Mouse (Mus musculus) bone marrow macrophage, adult 2 months (primary cell): ENCODE measurements around the gene Syn3. TPM values are rescaled to one million over a fixed set of nuclear protein-coding genes. Genes with fewer than 3 reads are reported as not detected.

Source experiments
- H3K27ac ChIP-seq: 2 replicates; pipeline ENCODE4 v1.5.1; 2012; ENCODE audit warnings: low read depth, low read length; ENCODE audit not compliant: insufficient read depth
- H3K4me1 ChIP-seq: 2 replicates; pipeline ENCODE4 v1.6.1; 2012; ENCODE audit warnings: low read length; ENCODE audit not compliant: control insufficient read depth, insufficient read depth
- H3K4me3 ChIP-seq: 2 replicates; pipeline ENCODE4 v1.5.1; 2012; ENCODE audit warnings: mild to moderate bottlenecking, low read length, moderate library complexity; ENCODE audit not compliant: insufficient read depth
- CTCF ChIP-seq: IDR thresholded peaks from 2 replicates; pipeline ENCODE4 v1.5.1; 2012; ENCODE audit warnings: low read depth, mild to moderate bottlenecking, low read length, moderate library complexity
- POLR2A ChIP-seq: IDR thresholded peaks from 2 replicates; pipeline ENCODE4 v1.6.1; 2012; ENCODE audit warnings: mild to moderate bottlenecking, low read depth, low read length, borderline replicate concordance
- polyA plus RNA-seq: library from polyadenylated mRNA; stranded (reverse); fragments of >200 nt; gene quantifications from 2 replicates; pipeline ENCODE4 v1.2.4, GENCODE M21; 2012; ENCODE audit not compliant: missing spikeins, insufficient read depth, insufficient read length

The Syn3 gene
- polyA plus RNA-seq, 1 experiment, result not detected

GRCm38 (mm10) chr10:86155344-86155743, 343.4 kb downstream of the Syn3 start:
- H3K27ac ChIP-seq, result no peak overlapping the region
- no peaks in the 10 kb centered on the region for H3K4me1 ChIP-seq
- TF ChIP-seq POLR2A (no peak), CTCF (no peak)
- H3K4me3 ChIP-seq, result no peak overlapping the region

GRCm38 (mm10) chr10:86153221-86153620, 345.5 kb downstream of the Syn3 start:
- H3K4me3 ChIP-seq, result no peak overlapping the region
- H3K4me1 ChIP-seq, result no peaks in the 10 kb centered on the region
- no peak for TF ChIP-seq POLR2A
- H3K27ac ChIP-seq, result no peak overlapping the region

- no peak overlapping the region for H3K4me3 ChIP-seq
- TF ChIP-seq POLR2A, result no peak
- no peak for TF ChIP-seq CTCF
Measured at GRCm38 (mm10) chr10:86151357-86151756, 347.3 kb downstream of the Syn3 start.

GRCm38 (mm10) chr10:86150076-86150475, 348.6 kb downstream of the Syn3 start:
- Histone ChIP-seq H3K4me1 (no peaks in the 10 kb centered on the region), H3K27ac (no peak overlapping the region), H3K4me3 (no peak overlapping the region)
- no peak for TF ChIP-seq CTCF
- TF ChIP-seq POLR2A, result no peak

More at GRCm38 (mm10) chr10:86151357-86151756, 347.3 kb downstream of the Syn3 start:
- no peaks in the 10 kb centered on the region for H3K4me1 ChIP-seq
- H3K27ac ChIP-seq, result no peak overlapping the region

- Histone ChIP-seq H3K4me1 (no peaks in the 10 kb centered on the region), H3K4me3 (no peak overlapping the region), H3K27ac (no peak overlapping the region)
- TF ChIP-seq CTCF (no peak), POLR2A (no peak)
Measured at GRCm38 (mm10) chr10:86149029-86149818, 349.5 kb downstream of the Syn3 start.

GRCm38 (mm10) chr10:86139061-86139681, 359.5 kb downstream of the Syn3 start:
- Histone ChIP-seq H3K4me1 (no peaks in the 10 kb centered on the region), H3K4me3 (no peak overlapping the region), H3K27ac (no peak overlapping the region)
- TF ChIP-seq CTCF (no peak), POLR2A (no peak)

GRCm38 (mm10) chr10:86137589-86138173, 361.0 kb downstream of the Syn3 start:
- H3K4me3 ChIP-seq, result no peak overlapping the region
- H3K4me1 ChIP-seq, result no peaks in the 10 kb centered on the region
- no peak for TF ChIP-seq POLR2A
- no peak overlapping the region for H3K27ac ChIP-seq

GRCm38 (mm10) chr10:86137106-86137505, 361.6 kb downstream of the Syn3 start:
- no peak overlapping the region for H3K27ac ChIP-seq
- H3K4me3 ChIP-seq, result no peak overlapping the region
- H3K4me1 ChIP-seq, result no peaks in the 10 kb centered on the region
- TF ChIP-seq POLR2A, result no peak
- TF ChIP-seq CTCF, result no peak

- TF ChIP-seq POLR2A (no peak), CTCF (no peak)
- Histone ChIP-seq H3K4me3 (no peak overlapping the region), H3K27ac (no peak overlapping the region), H3K4me1 (no peaks in the 10 kb centered on the region)
Measured at GRCm38 (mm10) chr10:86136249-86136648, 362.4 kb downstream of the Syn3 start.

GRCm38 (mm10) chr10:86134848-86135247, 363.8 kb downstream of the Syn3 start:
- H3K4me1 ChIP-seq, result no peaks in the 10 kb centered on the region
- TF ChIP-seq POLR2A, result no peak
- TF ChIP-seq CTCF, result no peak
- no peak overlapping the region for H3K4me3 ChIP-seq
- H3K27ac ChIP-seq, result no peak overlapping the region
